ENCODE assay signal across 12 mouse cellular contexts in genomic region chr1:47448070-47448469, GRCm38 (mm10).
"Had no signal": no experiment of that assay in that cellular context is flagged by ENCODE, and none has a peak within 500 bp of the region (broad histone marks: within the 10 kb centered on the region; RNA-seq: fewer than 3 reads in every experiment).

No protein-coding gene starts in this region.

- H3K4me3 ChIP-seq: layer of hippocampus, adult 2 months; limb, embryonic 13.5 days had no signal

- H3K4me2 ChIP-seq: limb, embryonic 13.5 days had no signal

- H3K27ac ChIP-seq: layer of hippocampus, adult 2 months; limb, embryonic 13.5 days; liver, embryonic 14.5 days had no signal

- H3K9ac ChIP-seq: limb, embryonic 13.5 days; liver, embryonic 14.5 days had no signal

- H3K4me1 ChIP-seq: limb, embryonic 13.5 days had no signal

- H3K36me3 ChIP-seq: limb, embryonic 13.5 days had no signal

- DNase-seq: kidney, adult 18-20 months; kidney, postnatal 10 days; kidney, postnatal 4 days; left cerebral cortex, postnatal 4 days; lung, adult 18-20 months; right cerebral cortex, postnatal 4 days; spleen, adult 18-20 months; thymus, adult 18-20 months; thymus, postnatal 14 days had no signal

- H3K9me3 ChIP-seq: limb, embryonic 13.5 days had no signal

- H3K27me3 ChIP-seq: limb, embryonic 13.5 days had no signal
